Mouse (Mus musculus) forelimb bud, embryonic 11.5 days (tissue): Measurements from ENCODE around the gene Kif26a.

Source experiments
- DNase-seq: peaks from one replicate; pipeline ENCODE4 v3.0.0-alpha.2; 2012; ENCODE audit warnings: low read depth, low spot score

Kif26a gene

DNA sequence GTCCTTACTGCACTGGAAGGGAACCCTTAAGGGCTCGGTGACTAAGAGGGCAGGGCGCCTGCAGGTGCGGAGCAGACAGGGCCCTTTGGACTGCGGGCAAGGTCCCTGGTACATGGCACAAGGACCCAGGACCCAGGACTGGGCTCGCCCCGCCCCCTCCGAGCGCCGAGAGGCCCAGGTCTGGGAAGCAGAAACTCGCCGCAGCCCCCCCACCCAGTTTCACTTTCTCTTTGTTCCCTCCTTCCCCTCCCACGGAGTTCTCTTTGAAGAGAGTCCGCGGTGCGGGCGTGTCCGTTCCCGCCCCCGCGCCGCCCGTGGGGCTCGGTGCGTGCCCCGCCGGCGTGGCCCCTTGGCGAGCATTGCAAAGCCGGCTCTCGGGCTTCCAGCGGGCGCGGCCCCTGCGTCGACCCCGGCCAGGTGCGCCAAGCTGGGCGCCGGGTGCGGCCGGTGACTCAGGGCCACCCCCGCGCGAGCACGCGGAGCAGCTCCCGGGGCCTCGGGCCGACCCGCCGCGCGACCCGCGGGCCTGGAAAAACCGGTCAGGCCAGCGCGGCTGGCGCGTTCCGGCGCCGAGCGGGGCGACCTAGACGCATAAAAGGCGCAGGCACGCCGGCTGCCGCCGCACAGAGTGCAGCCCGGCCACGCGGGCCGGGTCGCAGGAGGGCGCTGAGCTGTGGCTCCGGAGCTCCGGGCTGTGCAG is 15.7 kb upstream of the Kif26a start:
- peak; percentile 49 for DNase-seq

DNA sequence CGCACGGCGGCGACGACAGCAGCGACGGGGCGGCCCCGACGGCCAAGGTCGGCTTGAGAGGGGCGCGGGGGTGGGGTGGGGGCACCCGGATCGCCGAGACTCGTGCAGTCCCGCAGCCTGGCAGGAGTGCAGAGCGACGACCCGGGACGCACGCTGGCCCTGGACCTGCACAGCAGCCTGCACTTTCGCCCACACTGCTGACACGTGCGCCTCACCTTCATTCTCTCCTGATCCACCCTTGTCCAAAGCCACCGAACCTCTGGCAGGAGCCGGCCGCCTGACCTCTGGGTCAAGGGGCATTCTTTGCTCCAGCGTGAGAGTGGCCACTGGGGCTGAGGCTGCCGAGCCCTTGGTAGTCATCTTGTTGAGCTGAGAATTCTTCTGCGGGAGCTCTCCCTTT is 15.1 kb upstream of the Kif26a start:
- no peak for DNase-seq

DNA sequence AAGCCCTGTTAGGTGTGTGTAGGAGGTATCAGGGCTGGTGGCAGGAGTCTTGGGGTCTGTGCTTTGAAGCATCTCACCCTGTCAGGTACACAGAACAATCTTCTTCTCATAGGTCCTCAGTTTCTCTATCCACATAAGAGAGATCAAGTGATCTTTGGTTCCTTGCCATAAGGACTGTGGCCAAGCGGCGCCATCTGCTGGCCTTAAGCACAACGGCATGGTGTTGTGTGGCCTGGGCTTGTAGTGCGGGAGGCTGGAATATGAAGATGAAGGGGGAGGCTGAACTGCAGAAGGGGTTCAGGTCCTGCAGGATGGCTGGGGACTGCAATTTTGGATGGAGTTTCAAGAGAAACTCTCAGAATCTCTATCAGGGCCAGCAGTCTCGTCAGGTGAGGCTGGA is 5.8 kb upstream of the Kif26a start:
- DNase-seq: peak; percentile 47

DNA sequence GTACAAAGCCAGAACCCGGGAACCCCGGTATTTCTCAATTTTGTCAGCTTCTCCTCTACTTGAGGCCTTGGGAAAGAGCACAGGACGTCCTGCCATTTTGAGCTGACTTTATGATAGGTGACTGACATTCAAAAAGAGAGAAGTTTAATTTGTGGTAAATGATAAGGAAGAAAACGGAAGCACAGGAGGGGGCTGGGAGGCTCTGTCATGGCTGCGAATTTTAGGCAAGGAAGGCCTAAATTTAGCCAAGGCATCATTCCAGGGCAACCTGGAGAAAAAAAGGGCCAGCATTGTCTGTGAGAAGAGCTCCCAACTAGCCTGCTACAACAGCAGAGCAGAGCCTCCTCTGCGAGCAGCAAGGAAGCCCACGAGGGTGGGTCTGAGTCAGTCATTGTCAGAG is 5.3 kb upstream of the Kif26a start:
- no peak for DNase-seq

DNA sequence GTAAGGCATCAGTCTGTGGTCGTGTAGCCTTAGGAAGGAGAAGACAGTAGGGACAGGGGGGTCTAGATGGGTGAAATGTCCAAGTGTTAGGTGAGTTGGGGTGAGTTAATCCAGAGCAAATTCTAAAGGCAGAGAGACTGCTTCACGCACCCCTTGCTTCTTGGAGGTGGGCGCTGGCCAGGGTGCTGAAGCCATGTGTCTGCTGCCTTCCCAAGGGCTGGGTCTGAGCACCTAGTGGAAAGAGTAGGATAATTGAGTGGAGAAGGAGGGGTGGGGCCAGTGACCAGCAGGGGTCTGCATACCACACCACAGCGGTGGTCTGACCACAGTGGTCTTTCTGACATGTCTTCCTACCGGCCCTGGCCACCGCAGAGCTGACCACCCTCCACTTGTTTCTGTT is 4.7 kb upstream of the Kif26a start:
- DNase-seq: peak; percentile 80

DNA sequence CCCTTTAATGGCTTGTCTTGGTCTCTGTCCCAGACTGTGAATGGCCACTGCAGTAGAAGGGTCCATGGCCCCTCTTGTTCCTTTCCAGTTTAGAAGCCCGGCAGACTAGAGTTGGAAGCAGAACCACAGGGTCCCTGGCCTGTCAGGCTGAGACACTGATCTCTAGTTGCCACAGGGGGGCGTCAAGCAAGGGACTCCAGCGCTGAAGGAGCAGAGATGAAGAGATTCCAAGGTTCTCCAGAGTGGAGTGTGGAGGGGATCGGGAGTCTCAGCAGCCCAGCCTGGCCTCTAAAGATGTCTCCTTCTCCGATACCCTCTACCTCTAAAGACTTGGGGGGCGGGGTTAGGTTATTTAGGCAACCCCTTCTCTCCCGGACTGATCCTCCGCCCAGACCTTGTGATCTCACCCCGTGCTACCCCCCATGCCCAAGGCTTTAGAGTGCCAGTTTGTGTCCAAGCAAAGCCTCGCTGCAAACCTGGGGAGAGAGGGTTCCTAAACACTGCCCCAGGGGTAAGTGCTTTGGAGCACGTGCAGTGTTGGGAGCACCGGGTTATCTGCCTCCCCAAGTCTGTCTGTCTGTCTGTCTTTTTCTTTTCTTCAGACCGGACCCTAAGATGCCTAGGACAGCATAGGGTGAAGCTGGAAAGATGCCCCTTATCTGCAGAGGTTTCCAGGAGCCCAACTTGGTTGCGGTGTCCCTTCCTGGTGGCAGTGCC is 2.7 kb upstream of the Kif26a start:
- DNase-seq: peak; percentile 38

DNA sequence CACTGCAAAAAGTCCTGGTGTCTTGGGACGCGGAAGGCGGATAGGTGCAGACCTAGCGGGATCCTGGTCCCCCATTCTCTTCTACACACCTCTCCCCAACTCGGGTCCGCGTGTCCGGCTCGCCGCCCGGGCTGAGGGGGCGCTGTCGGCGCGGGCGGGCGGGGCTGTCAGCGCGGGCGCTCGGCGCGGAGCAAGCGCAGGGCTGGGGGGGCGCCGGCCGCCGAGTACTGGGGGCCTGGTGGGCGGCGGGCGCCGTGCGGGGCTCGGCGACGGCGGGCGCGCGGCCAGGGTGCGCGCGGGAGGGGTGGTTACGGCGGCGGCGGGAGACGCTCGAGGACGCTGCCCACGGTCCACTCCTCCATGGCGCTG is 2.2 kb upstream of the Kif26a start:
- no peak for DNase-seq

DNA sequence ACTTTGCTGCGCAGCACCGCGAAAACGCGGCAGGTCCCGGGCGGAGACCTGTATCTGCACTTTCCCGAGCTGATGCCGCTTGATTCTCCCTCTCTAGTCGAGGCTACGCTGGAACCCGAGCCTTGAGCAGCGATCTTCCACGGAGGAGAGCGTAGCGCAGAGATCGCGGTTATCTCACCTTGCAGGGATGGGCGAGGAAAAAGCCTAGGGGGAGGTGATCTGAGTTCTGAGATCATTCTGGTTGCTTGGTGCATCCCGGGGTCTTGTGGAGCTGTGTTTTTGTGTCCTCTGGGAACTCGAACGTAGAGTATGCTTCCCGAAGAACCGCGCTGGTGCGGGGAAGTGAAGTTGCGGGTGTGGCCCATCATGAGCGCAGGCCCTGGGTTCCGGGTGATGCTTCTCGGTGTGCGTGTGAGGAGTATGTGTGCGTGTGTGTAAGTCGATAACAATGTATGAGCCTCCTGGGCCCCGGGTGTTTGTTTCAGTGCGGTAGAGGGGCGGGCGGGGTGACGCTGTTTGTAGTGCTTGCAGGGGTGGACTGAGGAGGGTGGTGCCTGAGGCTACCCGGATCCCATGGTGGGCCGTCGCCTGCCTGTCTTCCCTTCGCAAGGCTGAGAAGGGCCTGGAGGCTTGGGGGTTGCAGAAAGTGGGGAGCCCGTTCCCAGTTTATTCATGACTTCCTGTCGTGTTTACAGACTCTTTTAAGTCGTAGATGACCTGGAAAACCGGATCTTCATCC is 1.5 kb upstream of the Kif26a start:
- no peak for DNase-seq

GRCm38 (mm10) chr12:112145211-112145874 is 665 bp upstream of the Kif26a start:
- DNase-seq: peak; percentile 84

- DNase-seq: no peak
These were observed 1.4 kb downstream of the Kif26a start for GRCm38 (mm10) chr12:112147365-112147764.

GRCm38 (mm10) chr12:112150011-112150410 is 4.0 kb downstream of the Kif26a start:
- no peak for DNase-seq

DNA sequence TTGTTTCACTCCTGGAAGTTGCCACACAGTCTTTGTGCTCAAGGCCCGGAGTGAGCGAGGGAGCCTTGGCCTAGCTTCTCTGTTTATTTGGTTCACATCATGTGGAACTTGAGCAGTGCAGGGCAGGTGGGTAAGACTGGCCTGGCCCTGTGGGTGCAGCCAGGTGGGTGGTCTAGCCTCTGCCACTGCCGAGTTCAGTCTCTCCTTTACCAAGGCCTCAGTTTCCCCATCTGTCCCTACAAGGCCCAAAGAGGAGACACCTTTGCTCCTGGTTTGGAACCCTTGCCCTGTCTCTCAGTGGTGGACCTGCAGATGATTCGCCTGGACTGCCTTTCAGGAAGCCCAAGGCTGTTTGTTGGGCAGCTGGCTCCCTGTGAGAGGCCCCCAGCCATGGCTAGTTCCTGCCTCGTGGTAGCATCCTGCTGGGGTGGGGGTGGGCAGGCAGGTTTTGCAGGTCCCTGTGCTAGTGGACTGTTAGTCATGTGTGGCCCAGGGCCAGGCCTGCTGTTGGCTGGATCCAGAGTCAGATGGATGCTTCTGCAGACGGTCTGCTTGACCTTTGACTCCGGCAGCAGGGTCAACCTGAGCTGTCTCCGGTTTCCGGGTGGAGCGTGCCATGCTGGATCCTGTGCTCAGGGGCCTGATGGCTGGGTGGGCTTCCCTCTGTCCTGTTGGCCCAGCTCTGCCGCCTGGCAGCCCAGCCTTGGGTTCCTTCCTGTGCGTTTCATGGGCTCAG is 5.4 kb downstream of the Kif26a start:
- no peak for DNase-seq

- peak; percentile 44 for DNase-seq
These were observed 6.0 kb downstream of the Kif26a start for GRCm38 (mm10) chr12:112151980-112152362.

DNA sequence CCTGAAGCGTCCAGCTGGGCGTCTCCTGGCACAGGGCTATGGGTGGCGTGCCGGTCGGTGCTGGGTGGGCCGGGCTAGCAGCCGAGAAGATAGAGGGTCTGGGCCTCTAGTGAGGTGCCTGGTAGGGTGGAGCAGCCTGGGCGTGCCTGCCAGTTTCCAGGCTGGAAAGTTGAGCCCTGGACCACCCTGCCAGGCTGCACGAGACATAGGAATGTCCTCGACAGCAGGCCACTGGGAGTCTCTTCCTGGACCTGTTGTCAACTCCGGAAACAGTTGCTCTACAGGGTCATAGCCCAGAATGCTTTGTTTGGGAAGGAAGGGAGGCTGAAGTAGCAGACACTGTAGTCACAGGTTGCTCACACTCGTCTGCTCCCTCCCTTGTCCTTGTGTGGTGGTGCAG is 7.6 kb downstream of the Kif26a start:
- no peak for DNase-seq

GRCm38 (mm10) chr12:112154476-112154875 is 8.5 kb downstream of the Kif26a start:
- no peak for DNase-seq

- no peak for DNase-seq
These were observed 9.4 kb downstream of the Kif26a start for GRCm38 (mm10) chr12:112155218-112156051.

DNA sequence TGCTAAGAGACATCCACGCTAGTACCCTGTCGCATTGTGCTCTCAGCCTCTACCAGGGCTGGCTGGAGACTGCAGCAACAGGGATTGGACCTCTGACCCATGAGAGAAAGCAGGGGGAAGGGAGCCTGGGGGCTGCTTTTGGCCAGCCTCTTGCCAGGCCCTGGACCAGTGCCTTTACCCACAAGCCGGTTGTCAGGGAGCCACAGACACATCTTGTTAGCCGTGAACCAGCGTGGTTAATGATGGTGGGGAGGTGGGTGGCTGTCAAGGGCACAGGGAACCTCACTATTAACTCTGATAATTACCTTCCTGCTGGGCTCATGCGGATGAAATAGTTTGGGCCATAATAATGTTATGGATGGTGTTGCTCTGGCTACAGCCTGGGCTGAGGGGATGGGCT is 10.8 kb downstream of the Kif26a start:
- DNase-seq: no peak

DNA sequence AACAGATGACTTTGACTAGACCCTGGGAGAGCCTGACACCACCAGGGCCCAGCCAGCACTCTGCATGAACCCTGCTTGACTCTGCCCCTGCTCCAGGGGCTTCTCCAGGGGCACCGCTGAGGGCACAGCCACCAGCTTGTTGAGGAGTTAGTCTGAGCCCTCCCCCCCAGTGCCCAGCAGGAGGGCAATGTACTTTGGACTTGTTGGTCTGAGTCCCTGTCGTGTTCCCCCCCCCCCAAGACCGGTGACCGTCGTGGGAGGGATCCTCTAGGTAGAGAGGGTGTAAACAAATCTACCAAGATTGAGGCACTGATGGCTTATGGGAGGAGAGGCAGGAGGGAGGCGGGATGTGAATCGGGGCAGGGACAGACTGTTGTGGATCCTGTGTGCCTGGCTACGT is 12.2 kb downstream of the Kif26a start:
- DNase-seq: no peak

- DNase-seq: no peak
These were observed 12.8 kb downstream of the Kif26a start for GRCm38 (mm10) chr12:112158784-112159183.

DNA sequence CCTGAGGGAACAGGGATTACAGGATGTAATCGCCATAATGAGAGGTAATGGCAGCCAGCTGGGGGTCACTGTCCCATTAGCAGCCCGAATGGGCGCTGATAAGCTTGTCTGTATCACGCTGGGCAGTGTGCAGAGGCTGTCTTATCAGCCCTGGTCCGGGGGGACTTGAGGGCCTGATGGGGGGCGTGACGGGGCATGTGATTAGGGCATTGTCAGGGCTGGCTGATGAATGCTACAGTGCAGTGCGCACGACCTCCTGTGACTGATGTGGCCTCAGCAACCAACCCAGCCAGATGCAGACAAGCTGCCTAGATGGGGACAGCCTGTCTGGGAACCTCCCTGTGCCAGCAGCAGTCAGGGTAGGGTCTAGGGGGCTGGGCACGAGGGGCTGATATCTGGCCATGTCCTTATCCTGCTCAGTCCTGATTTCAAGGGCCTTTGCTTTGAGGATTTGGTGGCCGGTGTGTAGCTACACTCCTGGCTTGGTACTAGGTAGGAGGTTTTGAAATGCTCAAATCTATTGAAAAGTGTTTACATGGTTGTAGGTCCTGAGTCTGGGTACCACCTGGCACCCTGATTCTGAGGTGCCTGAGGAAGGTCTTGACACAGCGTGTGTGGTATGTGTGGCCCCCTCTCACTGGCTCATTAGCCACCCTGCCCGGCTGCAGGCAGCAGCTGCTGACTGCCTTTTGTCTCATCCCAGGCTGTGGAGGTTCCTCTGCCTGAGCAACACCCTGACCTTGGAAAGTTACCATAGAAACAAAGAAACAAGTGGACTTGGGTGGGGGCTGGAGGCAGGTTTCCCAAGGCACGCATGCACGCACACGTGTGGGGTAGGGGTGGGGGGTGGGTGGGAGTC is 18.2 kb downstream of the Kif26a start:
- DNase-seq: no peak
